20 mouse cellular contexts compared by ENCODE assay signal in genomic region chr10:65716914-65717610, GRCm38 (mm10).
DNase-seq lines count a peak whose midpoint lies in the region; ATAC-seq lines count a peak whose summit lies in the region.
"Had no signal": no experiment of that assay in that cellular context is flagged by ENCODE, and none has a peak within 500 bp of the region (broad histone marks: within the 10 kb centered on the region; RNA-seq: fewer than 3 reads in every experiment).

No protein-coding gene starts in this region.

- no peak overlapping the region for H3K27ac ChIP-seq in hindbrain, embryonic 15.5 days (replicated peaks)
- no peak overlapping the region for H3K27ac ChIP-seq in hindbrain, embryonic 11.5 days (ENCODE audit: low read depth, low read length)
- H3K27ac ChIP-seq in neural tube, embryonic 13.5 days (replicated peaks), result no peak overlapping the region
- no peak overlapping the region for H3K27ac ChIP-seq in intestine, embryonic 16.5 days (ENCODE audit: low read length)
- H3K27ac ChIP-seq in neural tube, embryonic 15.5 days (replicated peaks), result no peak overlapping the region
- H3K27ac ChIP-seq: embryonic facial prominence, embryonic 10.5 days; embryonic facial prominence, embryonic 12.5 days; forebrain, embryonic 13.5 days; forebrain, embryonic 15.5 days had no signal

- no peaks in the 10 kb centered on the region for H3K27me3 ChIP-seq in hindbrain, embryonic 15.5 days
- H3K27me3 ChIP-seq in hindbrain, embryonic 11.5 days (ENCODE audit: control insufficient read depth, insufficient read depth, low read length), result no peaks in the 10 kb centered on the region
- no peaks in the 10 kb centered on the region for H3K27me3 ChIP-seq in neural tube, embryonic 13.5 days
- H3K27me3 ChIP-seq in intestine, embryonic 16.5 days (replicated peaks; ENCODE audit: control insufficient read depth, insufficient read depth, low read length), result no peaks in the 10 kb centered on the region
- no peaks in the 10 kb centered on the region for H3K27me3 ChIP-seq in neural tube, embryonic 15.5 days (replicated peaks)
- H3K27me3 ChIP-seq: embryonic facial prominence, embryonic 12.5 days; forebrain, embryonic 13.5 days; forebrain, embryonic 15.5 days had no signal

- H3K9ac ChIP-seq in hindbrain, embryonic 15.5 days, result no peak overlapping the region
- no peak overlapping the region for H3K9ac ChIP-seq in hindbrain, embryonic 11.5 days (ENCODE audit: low read depth, low read length)
- H3K9ac ChIP-seq in neural tube, embryonic 13.5 days, result no peak overlapping the region
- H3K9ac ChIP-seq in intestine, embryonic 16.5 days (ENCODE audit: low read depth, low read length), result no peak overlapping the region
- no peak overlapping the region for H3K9ac ChIP-seq in neural tube, embryonic 15.5 days (replicated peaks)
- H3K9ac ChIP-seq: embryonic facial prominence, embryonic 12.5 days; forebrain, embryonic 13.5 days; forebrain, embryonic 15.5 days had no signal

- H3K36me3 ChIP-seq in hindbrain, embryonic 15.5 days, result no peaks in the 10 kb centered on the region
- H3K36me3 ChIP-seq in hindbrain, embryonic 11.5 days (ENCODE audit: control insufficient read depth, insufficient read depth, low read length), result no peaks in the 10 kb centered on the region
- H3K36me3 ChIP-seq in neural tube, embryonic 13.5 days, result no peaks in the 10 kb centered on the region
- no peaks in the 10 kb centered on the region for H3K36me3 ChIP-seq in intestine, embryonic 16.5 days (ENCODE audit: control insufficient read depth, insufficient read depth, low read length)
- H3K36me3 ChIP-seq in neural tube, embryonic 15.5 days, result no peaks in the 10 kb centered on the region
- H3K36me3 ChIP-seq: embryonic facial prominence, embryonic 10.5 days; embryonic facial prominence, embryonic 12.5 days; forebrain, embryonic 15.5 days had no signal

- DNase-seq in hindbrain, embryonic 11.5 days (ENCODE audit: low spot score), result no peak
- DNase-seq in neural tube, embryonic 10.5 days (ENCODE audit: extremely low spot score, low spot score), result no peak
- no peak for DNase-seq in gastrocnemius, adult 18-20 months (ENCODE audit: low spot score)
- DNase-seq in heart, adult 11 months, result no peak
- DNase-seq: adrenal gland, adult 2 months; adrenal gland, postnatal 10 days; adrenal gland, postnatal 25 days; cerebellum, adult 11-12 months; cerebellum, adult 2 months; cerebellum, adult 9-10 months; cerebellum, postnatal 10 days; cerebellum, postnatal 25 days had no signal

- no peaks in the 10 kb centered on the region for H3K9me3 ChIP-seq in hindbrain, embryonic 15.5 days
- H3K9me3 ChIP-seq in hindbrain, embryonic 11.5 days (ENCODE audit: control insufficient read depth, low read length), result no peaks in the 10 kb centered on the region
- no peaks in the 10 kb centered on the region for H3K9me3 ChIP-seq in neural tube, embryonic 13.5 days
- H3K9me3 ChIP-seq in intestine, embryonic 16.5 days (ENCODE audit: control insufficient read depth, low read length), result no peaks in the 10 kb centered on the region
- no peaks in the 10 kb centered on the region for H3K9me3 ChIP-seq in neural tube, embryonic 15.5 days (replicated peaks)
- H3K9me3 ChIP-seq: embryonic facial prominence, embryonic 10.5 days; embryonic facial prominence, embryonic 12.5 days; forebrain, embryonic 13.5 days; forebrain, embryonic 15.5 days had no signal

- H3K4me2 ChIP-seq in hindbrain, embryonic 15.5 days, result no peak overlapping the region
- no peak overlapping the region for H3K4me2 ChIP-seq in hindbrain, embryonic 11.5 days (replicated peaks; ENCODE audit: low read depth, low read length)
- no peak overlapping the region for H3K4me2 ChIP-seq in neural tube, embryonic 13.5 days
- no peak overlapping the region for H3K4me2 ChIP-seq in intestine, embryonic 16.5 days (ENCODE audit: low read depth, low read length)
- H3K4me2 ChIP-seq in neural tube, embryonic 15.5 days, result no peak overlapping the region
- H3K4me2 ChIP-seq: embryonic facial prominence, embryonic 12.5 days; forebrain, embryonic 13.5 days; forebrain, embryonic 15.5 days had no signal

- no peaks in the 10 kb centered on the region for H3K4me1 ChIP-seq in hindbrain, embryonic 15.5 days (replicated peaks)
- no peaks in the 10 kb centered on the region for H3K4me1 ChIP-seq in hindbrain, embryonic 11.5 days (replicated peaks; ENCODE audit: control insufficient read depth, insufficient read depth, low read length)
- H3K4me1 ChIP-seq in neural tube, embryonic 13.5 days (replicated peaks), result no peaks in the 10 kb centered on the region
- H3K4me1 ChIP-seq in intestine, embryonic 16.5 days (ENCODE audit: control insufficient read depth, insufficient read depth, low read length), result no peaks in the 10 kb centered on the region
- H3K4me1 ChIP-seq in neural tube, embryonic 15.5 days, result no peaks in the 10 kb centered on the region
- H3K4me1 ChIP-seq: embryonic facial prominence, embryonic 10.5 days; embryonic facial prominence, embryonic 12.5 days; forebrain, embryonic 13.5 days; forebrain, embryonic 15.5 days had no signal

- peak; percentile 19; the same call in 1 of the 2 replicates for ATAC-seq in hindbrain, embryonic 15.5 days (ENCODE audit: low FRiP score, low read depth)
- ATAC-seq in hindbrain, embryonic 11.5 days (ENCODE audit: low FRiP score), result no peak
- peak; percentile 63 for ATAC-seq in neural tube, embryonic 13.5 days (ENCODE audit: low read depth)
- ATAC-seq in intestine, embryonic 16.5 days, result peak; percentile 81
- ATAC-seq in neural tube, embryonic 15.5 days (ENCODE audit: low FRiP score), result peak; percentile 70
- ATAC-seq: forebrain, embryonic 13.5 days; forebrain, embryonic 15.5 days had no signal

- 76% methylated on average over 6 of the region's 6 CpGs for WGBS in hindbrain, embryonic 15.5 days
- 86% methylated on average over 6 of the region's 6 CpGs for WGBS in hindbrain, embryonic 11.5 days
- 62% methylated on average over 6 of the region's 6 CpGs for WGBS in neural tube, embryonic 13.5 days
- 61% methylated on average over 6 of the region's 6 CpGs for WGBS in intestine, embryonic 16.5 days
- WGBS in neural tube, embryonic 15.5 days, result 54% methylated on average over 6 of the region's 6 CpGs

- no peak overlapping the region for H3K4me3 ChIP-seq in hindbrain, embryonic 15.5 days
- H3K4me3 ChIP-seq in hindbrain, embryonic 11.5 days (ENCODE audit: low read depth, low read length), result no peak overlapping the region
- no peak overlapping the region for H3K4me3 ChIP-seq in neural tube, embryonic 13.5 days
- no peak overlapping the region for H3K4me3 ChIP-seq in intestine, embryonic 16.5 days (ENCODE audit: low read length)
- H3K4me3 ChIP-seq in neural tube, embryonic 15.5 days (replicated peaks), result no peak overlapping the region
- H3K4me3 ChIP-seq: embryonic facial prominence, embryonic 10.5 days; embryonic facial prominence, embryonic 12.5 days; forebrain, embryonic 13.5 days; forebrain, embryonic 15.5 days had no signal
